Mouse (Mus musculus): ENCODE measurements around the gene Tmem220. TPM values are rescaled to one million over a fixed set of nuclear protein-coding genes. Genes with fewer than 3 reads are reported as not detected.
A peak's percentile ranks its signal among the peaks of the same experiment; 100 is the strongest.

The Tmem220 gene
- total RNA-seq (2021): 1 to 10 TPM; 1.3 to 1.6 TPM
- long read RNA-seq, experiment 1, partial matches to known transcripts: 0 of 3 reads
- long read RNA-seq, experiment 1, other reads (novel, unspliced or antisense): 2 of 3 reads
- long read RNA-seq, experiment 2: 0 reads

GRCm38 (mm10) chr11:67024867-67025477 is at the start of gene Tmem220:
Tmem220 (plus strand) TSS chr11:67025154.
- DNase-seq: peak; percentile 96

DNA sequence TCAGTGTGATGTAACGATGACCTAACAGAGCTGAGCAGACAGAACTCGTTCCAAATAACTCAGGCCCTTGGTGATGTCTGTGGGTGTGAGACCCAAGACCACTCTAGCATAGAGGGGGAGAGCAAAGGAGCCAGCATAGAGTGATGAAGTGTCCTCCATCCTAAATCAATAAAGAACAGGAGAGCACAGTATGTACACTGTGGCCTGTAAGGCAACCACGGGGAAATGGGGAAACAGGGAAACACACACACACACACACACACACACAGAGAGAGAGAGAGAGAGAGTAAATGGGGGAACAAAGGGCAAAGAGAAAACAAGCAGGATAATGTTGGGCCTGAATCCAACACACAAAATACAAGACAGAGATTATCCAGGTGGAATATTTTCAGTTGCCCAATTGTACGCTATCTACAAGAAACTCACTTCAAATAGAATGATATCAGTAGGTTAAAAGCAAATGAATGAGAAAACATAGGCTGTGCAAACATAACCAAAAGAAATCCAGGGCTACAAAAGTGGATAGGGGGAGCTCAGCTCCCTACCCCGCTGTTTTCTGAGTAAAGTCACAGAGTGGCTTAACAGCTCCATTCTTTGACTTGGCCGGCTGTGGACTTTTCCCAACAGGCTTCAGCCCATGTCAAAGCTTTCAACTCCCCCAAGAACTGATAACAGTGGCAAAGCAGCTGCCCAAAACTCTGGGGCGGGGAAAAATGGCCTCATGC is 49.2 kb upstream of the Tmem220 start:
- DNase-seq: no peak

GRCm38 (mm10) chr11:66981336-66982115 is 43.4 kb upstream of the Tmem220 start:
- no peak for DNase-seq

DNA sequence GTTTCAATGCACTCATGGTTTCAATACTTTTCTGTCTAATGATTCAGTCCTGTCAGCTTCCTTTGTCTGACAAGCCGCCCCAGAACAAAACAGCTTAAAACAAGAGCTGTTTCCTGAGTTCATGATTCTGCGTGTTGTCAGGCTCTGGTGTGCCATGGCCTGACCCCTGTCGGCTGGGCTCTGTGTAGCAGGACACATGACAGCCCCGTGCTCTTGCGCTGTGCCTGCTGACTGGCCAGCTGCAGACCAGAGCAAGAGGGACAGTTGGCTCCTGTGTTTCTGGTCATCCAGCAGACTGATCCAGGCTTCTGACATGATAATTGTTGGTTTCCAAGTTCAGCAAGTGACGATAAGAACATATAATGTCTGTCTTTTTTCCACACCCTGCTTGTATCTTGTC is 42.2 kb upstream of the Tmem220 start:
- DNase-seq: peak; percentile 51

DNA sequence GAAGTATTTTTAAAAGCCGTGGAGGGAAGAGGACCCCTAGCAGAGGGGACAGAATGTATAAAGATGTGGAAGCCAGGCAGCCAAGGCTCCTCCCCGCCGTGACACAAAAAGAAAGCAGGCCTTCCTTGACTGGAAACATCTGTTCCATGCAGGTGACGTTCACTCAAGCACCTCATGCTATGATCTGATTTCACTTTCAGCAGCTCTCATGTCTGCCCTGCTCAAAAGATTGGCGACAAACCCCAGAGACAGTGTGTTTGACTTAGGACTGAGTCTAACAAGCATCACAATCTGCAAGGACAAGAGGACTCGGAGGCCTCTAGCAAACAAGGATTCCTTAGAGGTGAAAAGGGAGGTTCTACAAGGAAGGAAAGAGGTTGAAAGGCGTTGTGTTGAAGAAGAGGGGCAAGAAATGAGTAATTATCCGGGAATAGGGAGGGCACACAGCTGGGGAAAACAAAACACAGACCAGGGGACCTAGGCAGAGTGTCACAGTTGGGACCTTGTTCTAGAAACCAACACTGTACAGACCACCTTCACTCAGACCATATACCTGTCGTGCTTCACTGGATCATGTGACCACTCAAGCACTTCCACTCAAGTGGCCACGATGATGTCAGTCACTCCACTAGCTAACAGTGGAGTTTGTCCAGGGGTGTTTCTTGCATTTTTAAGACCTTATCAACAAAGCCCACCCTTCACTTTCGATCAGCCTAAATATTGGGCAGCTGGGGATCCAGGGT is 41.4 kb upstream of the Tmem220 start:
- no peak for DNase-seq

GRCm38 (mm10) chr11:66984165-66985135 is 40.5 kb upstream of the Tmem220 start:
- DNase-seq: peak; percentile 74

- DNase-seq: no peak
Observed at GRCm38 (mm10) chr11:66985136-66985702, 39.7 kb upstream of the Tmem220 start.

- no peak for DNase-seq
Observed at GRCm38 (mm10) chr11:66992150-66992549, 32.8 kb upstream of the Tmem220 start.

DNA sequence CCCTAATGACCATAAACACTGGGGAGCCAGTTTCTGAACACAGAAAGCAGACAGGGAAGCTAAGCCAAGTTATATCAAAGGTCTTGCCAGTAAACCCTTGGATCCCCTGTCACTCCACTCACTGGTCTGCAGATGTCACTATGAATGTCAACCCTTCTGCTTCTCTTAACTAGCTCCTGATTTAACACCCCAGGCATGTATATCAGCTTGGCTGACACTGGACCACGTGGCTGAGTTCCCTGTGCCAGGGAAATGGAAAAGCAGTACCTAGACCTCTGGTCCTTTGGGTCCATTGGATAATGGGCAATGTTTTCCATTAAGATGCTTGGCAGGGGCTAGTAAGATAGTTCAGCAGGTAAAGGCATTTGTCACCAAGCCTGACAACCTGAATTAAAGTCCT is 31.3 kb upstream of the Tmem220 start:
- no peak for DNase-seq

DNA sequence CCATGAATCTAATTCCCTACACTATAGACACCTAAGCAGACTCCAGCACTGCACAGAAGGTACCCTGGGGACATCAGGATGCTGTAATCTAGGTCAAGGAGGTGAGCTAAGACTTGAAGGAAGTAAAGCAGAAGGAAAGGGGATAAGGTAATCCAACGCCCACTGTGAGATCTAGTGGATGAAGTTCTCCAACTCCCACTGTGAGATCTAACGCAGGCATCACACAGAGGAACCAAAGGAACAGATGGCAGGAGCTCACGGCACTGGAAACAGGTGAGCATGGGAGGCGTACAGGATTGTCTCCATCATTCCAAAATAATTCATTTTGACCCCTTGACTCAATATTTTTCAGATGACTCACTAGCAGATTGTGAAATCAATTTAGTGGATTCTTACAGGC is 28.5 kb upstream of the Tmem220 start:
- DNase-seq: no peak

DNA sequence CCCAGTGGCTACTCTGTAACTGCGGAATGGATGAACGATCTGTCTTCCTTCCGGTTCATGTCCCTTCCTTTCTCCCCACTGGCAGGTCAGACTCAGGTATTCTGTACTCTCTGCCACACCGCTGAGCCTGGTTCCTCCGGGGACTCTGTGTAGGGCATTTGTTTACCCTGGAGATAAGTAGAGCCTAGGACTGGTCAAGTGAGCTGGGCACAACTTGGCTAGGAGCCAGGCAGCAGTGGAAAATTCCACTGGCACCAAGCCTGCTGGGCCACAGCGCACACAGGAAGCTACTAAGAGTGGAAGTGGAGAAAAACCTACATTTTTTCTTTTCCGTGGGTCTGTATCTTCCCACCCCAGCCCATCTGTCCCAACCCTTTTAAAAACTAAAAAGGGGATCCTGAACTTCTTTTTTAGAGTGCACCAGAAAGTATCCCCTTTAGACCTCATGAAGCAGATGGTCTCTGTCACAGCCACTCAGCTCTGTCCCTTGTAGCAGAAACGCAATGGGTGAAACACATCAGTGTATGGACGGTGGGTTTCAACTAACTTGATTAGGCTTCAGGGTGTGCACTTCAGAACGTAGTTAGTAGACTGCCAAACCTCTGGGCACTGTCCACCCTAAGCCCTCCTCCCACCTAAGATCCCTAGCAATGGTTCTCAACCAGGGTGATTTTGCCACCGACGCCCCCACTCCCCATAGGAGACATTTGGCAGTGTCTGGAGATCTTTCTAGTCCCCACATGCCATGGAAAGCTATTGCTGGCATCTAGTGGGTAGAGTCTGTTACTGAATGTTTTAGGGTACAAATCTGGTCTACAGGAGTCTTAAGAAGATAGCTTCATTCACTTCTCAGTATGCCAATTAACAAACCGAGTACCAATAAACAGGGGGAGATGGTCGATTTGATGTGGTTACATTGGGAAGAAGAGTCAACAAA is 26.2 kb upstream of the Tmem220 start:
- DNase-seq: peak; percentile 25

DNA sequence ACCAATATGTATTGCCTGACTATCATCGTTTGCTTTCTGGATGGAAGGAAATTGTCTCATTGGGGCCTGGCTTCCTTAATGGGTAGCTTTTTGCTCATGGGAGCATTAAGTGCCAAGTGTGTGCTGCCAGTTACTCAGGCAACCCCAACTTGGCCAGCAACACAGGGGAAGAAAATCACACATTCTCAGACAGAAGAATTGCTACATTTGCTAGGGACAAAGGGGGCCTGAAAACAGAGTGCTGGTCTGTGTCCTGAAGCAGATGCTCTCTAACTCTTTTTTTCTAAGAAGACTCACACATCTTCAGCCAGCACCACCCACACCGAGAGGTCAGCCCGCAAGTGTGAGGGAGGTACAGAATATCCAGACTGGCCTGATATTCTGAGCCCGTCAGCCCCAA is 24.3 kb upstream of the Tmem220 start:
- DNase-seq: no peak

DNA sequence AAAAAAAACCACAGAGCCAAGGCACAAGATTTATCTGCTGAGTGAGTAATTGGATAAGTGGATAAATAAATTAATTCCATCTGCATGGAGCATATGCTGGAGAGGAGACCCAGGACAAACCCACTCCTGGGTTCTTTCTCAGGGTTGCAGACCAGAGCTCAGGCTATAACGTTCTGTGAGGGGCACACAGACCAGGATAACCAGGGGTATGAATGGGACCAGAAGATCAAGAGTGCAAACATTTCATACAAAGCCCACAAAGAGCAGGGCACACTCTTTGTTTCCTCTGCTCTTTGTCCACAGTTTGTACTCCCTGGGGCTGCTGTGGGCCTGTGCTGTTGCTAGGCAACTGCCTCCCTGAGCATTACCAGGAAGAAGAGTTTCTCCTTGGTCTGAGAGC is 23.2 kb upstream of the Tmem220 start:
- no peak for DNase-seq

DNA sequence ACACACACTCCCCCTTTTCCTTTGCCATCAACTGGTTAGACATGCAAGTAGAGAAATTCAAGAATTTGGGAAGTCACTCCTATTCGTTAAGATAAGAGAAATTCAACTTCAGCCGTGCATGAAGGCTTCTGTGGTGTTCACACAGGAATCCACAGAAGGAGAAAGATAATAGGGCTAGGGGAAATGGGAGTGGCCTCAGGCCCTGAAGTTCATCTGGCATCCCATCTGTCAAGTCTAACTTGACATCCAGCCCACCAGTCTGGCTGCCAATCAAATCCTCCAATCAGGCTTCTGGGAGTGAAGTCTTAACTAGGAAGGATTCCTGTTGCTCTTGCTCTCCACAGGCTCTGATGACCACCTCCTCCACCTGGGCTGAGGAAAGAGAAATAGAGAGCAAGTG is 22.0 kb upstream of the Tmem220 start:
- no peak for DNase-seq

GRCm38 (mm10) chr11:67007961-67008360 is 17.0 kb upstream of the Tmem220 start:
- DNase-seq: no peak

- DNase-seq: no peak
Observed at GRCm38 (mm10) chr11:67008528-67008927, 16.4 kb upstream of the Tmem220 start.

DNA sequence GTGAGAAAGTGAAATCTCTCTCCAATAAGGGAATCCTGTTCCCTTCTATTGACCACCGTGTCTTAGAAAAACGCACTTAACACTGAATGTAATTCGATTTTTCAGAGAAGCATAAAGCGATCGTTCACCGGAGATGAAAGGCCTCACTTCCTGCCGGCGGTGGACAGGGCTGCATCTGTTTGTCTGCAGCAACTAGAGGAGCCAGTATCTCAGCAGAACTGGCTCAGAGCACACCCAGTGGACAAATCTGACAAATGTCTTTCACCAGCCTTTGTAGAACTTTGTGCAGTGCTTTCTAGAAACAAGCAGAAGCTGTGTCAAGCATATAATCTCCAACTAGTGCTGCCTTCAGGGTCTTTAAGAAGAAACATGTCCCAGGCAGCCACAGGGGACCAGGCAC is 14.5 kb upstream of the Tmem220 start:
- DNase-seq: no peak

DNA sequence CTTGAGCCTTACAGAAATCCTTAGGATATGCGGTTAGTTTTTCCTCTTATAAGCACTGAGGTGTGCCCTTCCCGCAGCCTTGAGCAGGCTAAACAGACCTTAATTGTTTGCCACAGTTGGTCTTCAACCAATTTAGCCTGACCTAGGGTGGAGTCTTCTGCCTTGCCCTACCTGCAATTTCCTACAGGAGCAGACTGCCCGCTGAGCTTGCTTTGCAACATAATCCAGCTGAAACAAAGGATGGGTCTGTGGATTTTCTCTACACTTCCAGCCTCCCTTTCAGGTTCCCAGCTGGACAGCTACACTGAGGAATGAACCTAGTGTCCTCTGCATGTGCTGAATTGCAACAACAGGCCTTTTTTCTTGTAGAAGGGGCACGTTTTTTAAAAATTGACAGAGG is 13.3 kb upstream of the Tmem220 start:
- DNase-seq: no peak

GRCm38 (mm10) chr11:67017801-67018591 is 7.0 kb upstream of the Tmem220 start:
- peak; percentile 20 for DNase-seq
